Mouse (Mus musculus) megakaryocyte, embryonic 14.5 days (primary cell): ENCODE measurements around the gene Cdca4.

Source experiments
- FLI1 ChIP-seq: IDR thresholded peaks from 2 replicates; pipeline ENCODE4 v1.6.1; 2012; ENCODE audit warnings: low read length, inconsistent platforms, mixed read lengths
- GATA1 ChIP-seq: IDR thresholded peaks from 3 replicates; pipeline ENCODE4 v1.6.1; 2012; ENCODE audit warnings: mixed read lengths, low read length, inconsistent platforms, borderline replicate concordance

GRCm38 (mm10) chr12:112823221-112823620 lies 6.0 kb downstream of the Cdca4 start:
- TF ChIP-seq GATA1 (no peak), FLI1 (no peak)
